Mouse (Mus musculus) testis, adult 2 months (tissue): Measurements from ENCODE around the gene Kcnt2. TPM values are rescaled to one million over a fixed set of nuclear protein-coding genes. Genes with fewer than 3 reads are reported as not detected.
A peak's percentile ranks its signal among the peaks of the same experiment; 100 is the strongest.

Source experiments
- H3K27ac ChIP-seq: fragments of 200-500 bp; 2 replicates; pipeline ENCODE4 v1.5.1; 2012; ENCODE audit warnings: low read depth, low read length; ENCODE audit not compliant: control insufficient read depth, insufficient read depth
- H3K27me3 ChIP-seq: fragments of 200-500 bp; 2 replicates; pipeline ENCODE4 v1.6.1; 2012; ENCODE audit warnings: mild to moderate bottlenecking, low read length, moderate library complexity; ENCODE audit not compliant: control insufficient read depth, insufficient read depth
- H3K36me3 ChIP-seq: fragments of 200-500 bp; 2 replicates; pipeline ENCODE4 v1.6.1; 2012; ENCODE audit warnings: mild to moderate bottlenecking, low read length; ENCODE audit not compliant: control insufficient read depth, insufficient read depth
- H3K4me1 ChIP-seq: fragments of 200-500 bp; 2 replicates; pipeline ENCODE4 v1.6.1; 2012; ENCODE audit warnings: low read length; ENCODE audit not compliant: control insufficient read depth, insufficient read depth
- H3K4me3 ChIP-seq: fragments of 200-500 bp; 2 replicates; pipeline ENCODE4 v1.5.1; 2012; ENCODE audit warnings: low read depth, mild to moderate bottlenecking, low read length, moderate library complexity, mixed read lengths; ENCODE audit not compliant: control insufficient read depth
- CTCF ChIP-seq: fragments of 200-500 bp; IDR thresholded peaks from 2 replicates; pipeline ENCODE4 v1.5.1; 2012; ENCODE audit warnings: low read depth, mild to moderate bottlenecking, inconsistent platforms, low read length, moderate library complexity; ENCODE audit not compliant: control insufficient read depth, insufficient read depth, insufficient replicate concordance
- POLR2A ChIP-seq: fragments of 200-500 bp; IDR thresholded peaks from 2 replicates; pipeline ENCODE4 v1.6.1; 2012; ENCODE audit warnings: low read depth, mild to moderate bottlenecking, inconsistent platforms, low read length, moderate library complexity; ENCODE audit not compliant: control insufficient read depth
- polyA plus RNA-seq: library from polyadenylated mRNA; depleted of rRNA; stranded (reverse); fragments of >200 nt; gene quantifications from 2 replicates; pipeline ENCODE4 v1.2.3, GENCODE M21; 2012; rRNA removed

The Kcnt2 gene
- 0.05 and 0.06 TPM in 2 replicates for polyA plus RNA-seq

DNA sequence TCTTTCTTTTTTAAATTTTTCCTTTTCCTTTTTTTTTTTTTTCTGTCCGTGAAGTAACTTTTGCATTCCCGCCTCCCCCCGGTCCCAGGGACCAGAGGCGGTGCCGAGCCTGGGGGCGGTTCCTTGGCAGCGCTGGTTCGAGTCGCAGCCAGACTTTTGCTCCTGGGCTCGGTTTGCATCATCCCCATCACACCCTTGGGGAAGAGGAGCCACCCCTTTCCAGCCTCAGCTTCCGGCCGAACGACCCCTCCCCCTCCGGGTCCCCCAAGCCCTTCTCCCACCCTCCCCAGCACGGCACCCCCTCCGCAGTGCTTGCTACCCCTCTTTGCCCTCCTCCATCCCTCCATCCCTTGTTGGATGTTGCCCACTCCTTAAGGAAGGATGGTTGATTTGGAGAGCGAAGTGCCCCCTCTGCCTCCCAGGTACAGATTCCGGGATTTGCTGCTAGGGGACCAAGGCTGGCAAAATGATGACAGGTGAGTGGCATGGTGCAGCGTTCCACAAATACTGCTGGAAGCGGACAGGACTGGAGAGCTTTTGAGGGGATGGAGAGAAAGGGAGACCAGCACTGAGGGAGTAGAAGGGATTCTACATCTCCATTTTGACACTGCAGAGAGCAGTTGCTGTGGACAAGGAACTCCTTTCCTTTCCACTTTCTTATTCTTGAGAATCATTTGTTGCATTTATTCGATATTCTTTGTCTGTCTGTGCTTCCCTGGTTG is at the start of gene Kcnt2:
Kcnt2 (plus strand) TSS at position 283 of the 722 bp plus-strand sequence.
- H3K36me3 ChIP-seq = no peaks in the 10 kb centered on the region
- peaks cover 6% of the 10 kb centered on the region; the same call in 1 of the 2 replicates for H3K4me1 ChIP-seq
- no peak for TF ChIP-seq CTCF
- no peaks in the 10 kb centered on the region for H3K27me3 ChIP-seq
- peak within 1 kb of the TSS; percentile 51 for H3K4me3 ChIP-seq
- H3K27ac ChIP-seq = no peak within 1 kb of the TSS

GRCm38 (mm10) chr1:140205329-140205728 is 40.6 kb upstream of the Kcnt2 start:
- no peaks in the 10 kb centered on the region for H3K36me3 ChIP-seq
- no peak overlapping the region for H3K4me3 ChIP-seq
- H3K4me1 ChIP-seq = no peaks in the 10 kb centered on the region
- H3K27ac ChIP-seq = no peak overlapping the region
- H3K27me3 ChIP-seq = no peaks in the 10 kb centered on the region
- TF ChIP-seq CTCF (no peak), POLR2A (no peak)

- TF ChIP-seq CTCF (no peak), POLR2A (no peak)
- Histone ChIP-seq H3K27me3 (no peaks in the 10 kb centered on the region), H3K36me3 (no peaks in the 10 kb centered on the region), H3K4me1 (no peaks in the 10 kb centered on the region), H3K4me3 (no peak overlapping the region), H3K27ac (no peak overlapping the region)
Observed at GRCm38 (mm10) chr1:140225221-140225620, 20.7 kb upstream of the Kcnt2 start.

- H3K4me3 ChIP-seq = no peak overlapping the region
- no peak overlapping the region for H3K27ac ChIP-seq
- H3K36me3 ChIP-seq = no peaks in the 10 kb centered on the region
- no peaks in the 10 kb centered on the region for H3K4me1 ChIP-seq
- TF ChIP-seq CTCF (no peak), POLR2A (no peak)
- no peaks in the 10 kb centered on the region for H3K27me3 ChIP-seq
Observed at GRCm38 (mm10) chr1:140226673-140227072, 19.3 kb upstream of the Kcnt2 start.

- Histone ChIP-seq H3K27ac (no peak overlapping the region), H3K36me3 (no peaks in the 10 kb centered on the region), H3K4me3 (peak overlapping the region; percentile 8), H3K4me1 (peaks cover 6% of the 10 kb centered on the region; the same call in 1 of the 2 replicates), H3K27me3 (no peaks in the 10 kb centered on the region)
- TF ChIP-seq CTCF (no peak), POLR2A (no peak)
Observed at GRCm38 (mm10) chr1:140245465-140245864, 493 bp upstream of the Kcnt2 start.

- H3K27me3 ChIP-seq = no peaks in the 10 kb centered on the region
Observed at GRCm38 (mm10) chr1:140264696-140265095, 18.7 kb downstream of the Kcnt2 start.

GRCm38 (mm10) chr1:140266047-140266446 is 20.1 kb downstream of the Kcnt2 start:
- Histone ChIP-seq H3K27me3 (no peaks in the 10 kb centered on the region), H3K27ac (no peak overlapping the region), H3K4me3 (no peak overlapping the region), H3K4me1 (no peaks in the 10 kb centered on the region), H3K36me3 (no peaks in the 10 kb centered on the region)
- TF ChIP-seq CTCF (no peak), POLR2A (no peak)

More at GRCm38 (mm10) chr1:140264696-140265095, 18.7 kb downstream of the Kcnt2 start:
- no peaks in the 10 kb centered on the region for H3K4me1 ChIP-seq
- H3K36me3 ChIP-seq = no peaks in the 10 kb centered on the region
- no peak overlapping the region for H3K4me3 ChIP-seq
- no peak overlapping the region for H3K27ac ChIP-seq
- TF ChIP-seq CTCF (no peak), POLR2A (no peak)
